Mouse (Mus musculus) olfactory bulb, adult 2 months (tissue): ENCODE data around the gene Rps16. TPM values are rescaled to one million over a fixed set of nuclear protein-coding genes. Genes with fewer than 3 reads are reported as not detected.

Experiments used
- H3K27ac ChIP-seq: fragments of 200-500 bp; 2 replicates; pipeline ENCODE4 v1.5.1; 2012; ENCODE audit warnings: low read depth, low read length; ENCODE audit not compliant: insufficient read depth
- H3K4me1 ChIP-seq: fragments of 200-500 bp; 2 replicates; pipeline ENCODE4 v1.6.1; 2012; ENCODE audit warnings: low read length; ENCODE audit not compliant: control insufficient read depth, insufficient read depth
- H3K4me3 ChIP-seq: fragments of 200-500 bp; 2 replicates; pipeline ENCODE4 v1.5.1; 2012; ENCODE audit warnings: mild to moderate bottlenecking, low read depth, low read length, moderate library complexity; ENCODE audit not compliant: insufficient read depth
- CTCF ChIP-seq: fragments of 200-500 bp; IDR thresholded peaks from 2 replicates; pipeline ENCODE4 v1.5.1; 2012; ENCODE audit warnings: low read depth, mild to moderate bottlenecking, low read length, moderate library complexity; ENCODE audit not compliant: insufficient read depth
- POLR2A ChIP-seq: fragments of 200-500 bp; IDR thresholded peaks from 2 replicates; pipeline ENCODE4 v1.6.1; 2012; ENCODE audit warnings: mild to moderate bottlenecking, low read depth, low read length, moderate library complexity; ENCODE audit not compliant: insufficient read depth
- WGBS: fragments of 180-500 bp; shearing (Covaris S2); methylation state at CpG from one replicate; pipeline ENCODE4 v1.1.7; 2018; 5-methylcytosine and 5-hydroxymethylcytosine counted together
- polyA plus RNA-seq: library from polyadenylated mRNA; stranded (reverse); fragments of >200 nt; gene quantifications from 2 replicates; pipeline ENCODE4 v1.2.4, GENCODE M21; 2012; ENCODE audit warnings: low replicate concordance; ENCODE audit not compliant: missing spikeins, insufficient read depth, insufficient read length

Gene Rps16
- polyA plus RNA-seq, 1 experiment = not detected

DNA sequence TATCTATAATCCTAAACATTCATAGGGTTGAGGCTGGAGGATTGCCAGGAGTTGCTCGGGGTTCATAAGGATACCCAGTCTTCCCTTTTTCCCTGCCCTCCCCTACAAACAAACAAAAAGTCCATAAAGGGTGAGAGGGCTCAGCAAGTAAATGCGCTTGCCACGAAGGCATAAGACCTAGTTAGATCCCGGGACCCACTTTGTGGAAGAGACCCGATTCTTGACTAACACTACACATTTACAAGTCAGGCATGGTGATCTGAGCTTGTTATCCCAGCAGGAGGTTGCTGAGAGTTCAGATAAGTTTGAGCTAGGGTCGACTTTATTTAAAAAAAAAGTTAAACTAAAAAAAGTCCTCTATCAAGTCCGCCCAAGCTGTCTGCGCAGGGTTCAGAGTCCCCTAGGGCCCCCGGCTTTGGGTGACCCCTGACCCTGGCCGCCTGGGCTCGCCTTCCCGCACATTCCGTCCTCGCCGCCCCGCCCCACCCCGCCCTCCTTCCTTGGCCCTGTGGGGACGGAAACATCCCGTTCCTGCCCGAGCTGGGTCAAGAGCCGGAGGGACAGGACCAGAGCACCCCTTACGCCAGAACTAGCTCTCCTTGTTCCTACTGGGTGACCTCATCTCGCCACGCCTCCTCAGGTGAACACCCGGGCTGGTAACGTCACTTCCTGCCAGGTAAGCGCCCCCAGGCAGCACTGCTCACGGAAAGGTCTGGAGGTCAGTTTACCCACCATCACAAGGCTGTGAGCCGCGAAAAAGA is 25.7 kb downstream of the Rps16 start:
- H3K4me3 ChIP-seq = peak overlapping the region; percentile 44
- 13% methylated on average over 30 of the region's 30 CpGs for WGBS
- H3K27ac ChIP-seq = peak overlapping the region; percentile 10; the same call in 1 of the 2 replicates
- TF ChIP-seq CTCF (no peak), POLR2A (no peak)
- H3K4me1 ChIP-seq = peaks cover 41% of the 10 kb centered on the region

DNA sequence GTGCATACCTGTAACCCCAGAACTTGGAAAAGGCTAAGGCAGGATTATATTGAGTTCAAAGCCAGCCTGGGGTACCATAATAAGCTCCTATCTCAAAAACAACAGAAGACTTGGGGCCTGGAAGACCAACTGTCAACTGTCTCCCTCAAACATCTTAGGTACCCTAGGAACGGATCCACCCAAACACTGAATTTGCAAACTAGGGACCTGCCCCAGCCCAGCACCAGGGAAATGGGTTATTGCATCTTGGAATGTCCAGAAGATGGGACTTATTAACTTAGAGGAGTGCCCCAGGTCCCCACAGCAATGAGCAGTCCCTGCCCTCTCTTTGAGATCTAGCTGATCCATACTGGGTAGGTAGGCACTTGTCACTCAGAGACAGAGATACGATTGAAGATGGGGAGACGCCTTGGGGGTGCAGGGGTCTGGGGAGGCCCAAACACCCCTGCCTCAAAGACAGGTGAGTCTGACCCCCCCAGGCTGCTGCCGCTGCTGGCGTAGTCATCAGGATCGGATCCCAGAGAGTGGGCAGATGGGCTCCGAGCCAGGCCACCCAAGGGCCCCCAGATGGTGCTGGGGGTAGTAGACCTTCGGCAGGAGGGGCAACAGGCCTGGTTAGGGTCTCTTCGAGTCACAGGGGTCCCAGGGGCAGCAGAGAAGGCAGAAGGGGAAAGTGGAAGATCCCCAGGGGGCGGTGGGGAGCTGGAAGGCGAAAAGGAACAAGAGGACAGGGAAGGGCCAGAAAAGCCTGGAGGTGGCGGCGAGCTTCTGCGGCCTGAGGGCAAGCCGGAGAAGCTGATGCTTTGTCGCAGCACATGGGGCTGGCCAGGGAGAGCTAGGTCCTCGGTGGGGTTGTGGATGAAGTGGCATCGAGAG is 27.0 kb downstream of the Rps16 start:
- H3K4me3 ChIP-seq = peak overlapping the region; percentile 52
- TF ChIP-seq POLR2A (no peak), CTCF (no peak)
- H3K27ac ChIP-seq = no peak overlapping the region
- WGBS = 80% methylated on average over 18 of the region's 18 CpGs
- H3K4me1 ChIP-seq = peaks cover 46% of the 10 kb centered on the region

DNA sequence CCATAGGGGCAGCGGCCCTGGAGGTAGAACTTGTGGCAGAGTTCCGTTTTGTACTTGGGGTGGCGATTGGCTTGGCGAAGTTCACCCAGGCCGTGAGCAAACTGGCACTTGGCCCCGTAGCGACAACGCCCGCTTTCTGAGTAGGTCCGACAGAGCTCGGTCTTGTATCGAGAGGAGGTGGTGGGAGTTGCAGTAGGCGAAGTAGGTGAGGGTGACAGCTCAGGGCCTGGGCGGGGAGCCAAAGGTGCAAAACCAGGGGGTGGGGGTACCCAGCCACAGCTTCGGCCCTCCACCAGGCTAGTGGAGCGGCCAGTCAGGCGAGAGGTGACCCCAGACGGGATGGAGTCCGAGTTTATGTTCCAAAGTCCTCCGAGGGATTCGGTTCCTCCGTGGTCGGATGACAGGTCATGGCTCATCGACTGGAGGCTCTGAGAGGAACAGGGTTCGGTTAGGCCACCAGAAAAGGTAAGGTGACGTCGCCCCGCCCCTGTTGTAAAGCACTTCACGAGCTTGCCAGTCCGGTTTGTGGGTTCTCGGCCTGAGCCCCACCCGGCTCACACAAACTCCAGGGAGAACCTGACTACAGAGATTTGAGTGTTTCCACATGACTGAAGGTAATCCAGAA is 27.7 kb downstream of the Rps16 start:
- peak overlapping the region; percentile 66; the same call in 1 of the 2 replicates for H3K27ac ChIP-seq
- WGBS = 63% methylated on average over 32 of the region's 32 CpGs
- H3K4me3 ChIP-seq = peak overlapping the region; percentile 52
- TF ChIP-seq CTCF (no peak), POLR2A (no peak)
- H3K4me1 ChIP-seq = peaks cover 52% of the 10 kb centered on the region

DNA sequence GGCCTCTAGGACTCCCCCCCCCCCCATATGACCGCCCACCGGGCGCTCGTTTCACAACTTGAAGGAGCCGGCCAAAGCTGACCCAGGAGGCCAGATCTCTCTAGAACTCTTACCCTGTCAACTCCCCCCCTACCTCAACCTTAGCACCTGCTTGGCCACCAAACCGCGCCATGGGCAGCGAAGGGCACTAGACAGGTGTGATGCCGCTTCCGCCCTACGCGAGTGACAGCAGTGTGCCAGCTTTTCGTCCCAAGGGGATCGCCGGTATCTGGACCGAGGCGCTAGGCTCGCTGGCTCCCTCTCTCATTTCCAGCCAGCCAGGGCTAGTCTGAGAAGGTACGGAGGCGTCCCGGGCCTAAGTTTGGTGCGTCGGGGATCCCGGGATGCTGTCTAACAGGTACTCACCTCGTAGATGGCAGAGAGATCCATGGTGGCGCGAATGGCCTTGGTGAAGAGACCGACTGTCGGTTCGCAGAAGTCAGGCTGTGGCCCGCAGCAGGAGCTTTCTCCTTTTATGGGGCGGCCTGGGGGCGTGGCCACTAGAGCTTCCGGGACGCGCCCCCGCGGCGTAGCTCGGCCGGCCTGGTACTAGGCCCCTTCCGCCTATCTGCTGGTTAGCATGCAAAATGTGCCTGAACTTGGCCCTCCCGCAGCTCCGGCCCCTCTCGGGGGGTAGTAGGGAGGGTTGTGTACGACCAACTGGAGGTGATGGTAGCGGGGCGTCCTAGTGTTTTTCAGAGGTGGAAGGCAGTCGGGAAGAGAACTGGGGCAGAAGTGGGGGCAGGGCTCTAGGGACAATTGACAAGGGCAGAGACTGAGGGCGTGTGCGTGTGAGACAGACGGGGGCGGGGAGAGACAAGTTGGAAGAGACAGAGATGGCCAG is 28.6 kb downstream of the Rps16 start:
- 8% methylated on average over 53 of the region's 53 CpGs for WGBS
- Histone ChIP-seq H3K27ac (peak overlapping the region; percentile 70), H3K4me1 (peaks cover 55% of the 10 kb centered on the region), H3K4me3 (peak overlapping the region; percentile 52)
- no peak for TF ChIP-seq CTCF
- TF ChIP-seq POLR2A = peak; percentile 55; the same call in 1 of the 2 replicates

DNA sequence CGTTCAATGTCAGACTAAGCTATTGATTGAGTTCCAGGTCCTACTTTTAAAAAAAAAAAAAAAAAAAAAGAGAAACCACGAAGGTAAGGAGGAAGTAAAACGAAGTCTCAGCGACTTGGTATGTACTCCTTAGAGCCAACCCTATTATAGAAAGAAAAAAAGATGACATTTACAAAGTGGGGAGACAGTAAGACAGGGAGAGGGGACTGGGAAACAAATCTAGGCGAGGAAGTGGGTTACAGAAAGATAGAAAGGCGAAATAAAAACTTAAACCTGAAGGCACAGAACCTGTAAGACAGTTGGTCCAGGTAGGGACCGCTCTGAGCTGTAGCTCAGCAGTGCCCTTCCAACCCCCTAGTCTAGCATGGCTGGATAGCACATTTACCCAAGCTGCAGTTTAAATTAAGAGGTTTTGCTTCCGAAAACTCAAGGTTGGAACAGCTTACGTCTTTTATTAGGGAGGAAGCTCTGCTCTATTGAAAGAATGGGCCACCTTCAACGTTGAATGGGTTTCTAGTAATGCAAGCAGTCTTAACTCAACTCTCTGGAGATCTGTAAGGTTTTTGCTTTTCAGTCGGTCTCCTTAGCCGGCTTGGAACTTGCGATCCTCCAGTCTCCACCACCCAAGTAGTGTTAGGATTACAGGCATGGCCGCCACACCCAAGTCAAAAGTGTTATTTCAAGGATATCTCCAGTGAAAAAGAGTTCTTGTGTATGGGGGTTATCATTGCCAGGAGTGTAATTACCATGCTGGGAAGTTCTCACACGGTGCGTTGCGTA is 30.0 kb downstream of the Rps16 start, which contains the start of gene Zfp36:
Zfp36 (minus strand) TSS at position 17 of the 780 bp plus-strand sequence.
- H3K27ac ChIP-seq = peak within 1 kb of the TSS; percentile 94
- no peak for TF ChIP-seq CTCF
- TF ChIP-seq POLR2A = no peak
- H3K4me3 ChIP-seq = peak within 1 kb of the TSS; percentile 52
- H3K4me1 ChIP-seq = peaks cover 55% of the 10 kb centered on the region
- 57% methylated on average over 17 of the region's 17 CpGs for WGBS

DNA sequence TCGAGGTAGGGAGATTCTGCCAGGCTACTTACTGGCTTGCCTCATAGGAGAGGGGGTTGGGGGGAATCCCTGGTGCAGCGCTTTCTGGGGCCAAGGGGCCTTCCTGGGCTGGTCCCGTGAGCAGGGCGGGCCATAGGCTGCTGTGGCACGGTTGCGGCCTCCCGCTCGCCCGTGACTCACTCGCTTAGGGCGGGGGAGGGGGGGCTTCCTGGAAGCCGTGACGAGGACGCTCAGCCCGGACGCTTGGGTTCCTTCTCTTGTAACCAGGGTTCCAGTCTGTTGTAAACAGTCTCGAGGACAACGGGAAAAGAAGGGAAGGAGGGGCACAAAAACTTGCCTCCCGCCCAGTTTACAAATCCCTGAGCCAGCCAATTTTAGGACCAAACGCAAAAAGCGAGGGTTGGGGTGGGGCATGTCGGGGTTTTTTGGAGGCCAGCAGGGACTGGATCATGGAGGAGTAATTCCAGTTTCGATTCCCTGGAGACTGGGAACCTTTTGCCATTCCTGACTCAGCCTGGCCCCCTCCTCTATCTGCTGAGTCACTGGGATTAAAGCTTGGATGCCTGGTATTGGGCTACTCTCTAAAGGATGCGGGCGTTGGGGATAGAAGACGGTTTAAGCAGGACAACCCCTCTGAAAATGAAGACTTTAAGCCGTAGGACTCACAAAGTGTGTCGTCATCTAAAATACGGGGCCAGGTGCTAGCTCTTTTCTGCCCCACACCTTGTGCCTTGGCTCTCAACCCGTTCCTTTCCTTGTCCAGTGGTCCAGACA is 30.8 kb downstream of the Rps16 start:
- peak overlapping the region; percentile 25 for H3K4me3 ChIP-seq
- peak overlapping the region; percentile 94 for H3K27ac ChIP-seq
- 6% methylated on average over 30 of the region's 30 CpGs for WGBS
- TF ChIP-seq POLR2A = no peak
- no peak for TF ChIP-seq CTCF
- peaks cover 55% of the 10 kb centered on the region for H3K4me1 ChIP-seq

DNA sequence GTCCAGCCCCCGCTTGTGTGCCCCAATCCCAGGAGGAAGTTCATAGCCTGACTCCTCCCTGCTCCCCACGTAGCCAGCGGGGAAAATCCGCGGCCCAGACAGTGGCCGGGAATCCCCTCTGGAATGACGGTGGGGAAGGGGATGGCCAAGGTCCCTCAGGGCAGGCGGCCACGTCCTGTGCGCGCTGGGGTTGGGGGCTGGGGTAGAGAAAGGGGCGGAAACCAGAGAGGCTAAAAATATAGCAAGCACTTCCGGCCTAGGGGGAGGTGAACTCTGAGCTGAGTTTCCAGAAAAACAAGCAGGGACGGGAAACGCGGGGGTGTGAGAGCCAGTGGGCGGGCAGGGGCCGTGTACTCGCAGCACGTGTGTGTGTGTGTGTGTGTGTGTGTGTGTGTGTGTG is 31.5 kb downstream of the Rps16 start:
- Histone ChIP-seq H3K4me1 (peaks cover 51% of the 10 kb centered on the region), H3K27ac (peak overlapping the region; percentile 94), H3K4me3 (peak overlapping the region; percentile 25)
- TF ChIP-seq POLR2A = no peak
- no peak for TF ChIP-seq CTCF
- 2% methylated on average over 20 of the region's 20 CpGs for WGBS
